Mouse (Mus musculus) frontal cortex, adult 2 months (tissue): ENCODE results near the gene Cdr2l. TPM values are rescaled to one million over a fixed set of nuclear protein-coding genes. Genes with fewer than 3 reads are reported as not detected.
A peak's percentile ranks its signal among the peaks of the same experiment; 100 is the strongest.
"Not testable (repeated sequence)": the region's sequence is repeated elsewhere in the genome, so short reads cannot be mapped to it uniquely, and the experiment has no call there.

Experiments used
- DNase-seq, 2 experiments: peaks; one replicate each; pipeline ENCODE4 v3.0.0; 2022; ENCODE audit warnings: low spot score in 1 of 2; ENCODE audit errors: extremely low spot score in 1 of 2
- polyA plus RNA-seq: library from polyadenylated mRNA; depleted of rRNA; stranded (reverse); fragments of >200 nt; gene quantifications from 2 replicates; pipeline ENCODE4 v1.2.3, GENCODE M21; 2012

Cdr2l gene
- polyA plus RNA-seq, 1 experiment = 22.7 TPM

- DNase-seq = peak; percentile 76 to 91
Measured at GRCm38 (mm10) chr11:115367395-115367944, 14.2 kb upstream of the Cdr2l start, which contains the start of gene Hid1. Gene Hid1, minus strand, starts transcription at chr11:115367756.

GRCm38 (mm10) chr11:115370368-115370767 is 11.3 kb upstream of the Cdr2l start:
- DNase-seq = no peak

GRCm38 (mm10) chr11:115371354-115371753 is 10.4 kb upstream of the Cdr2l start:
- DNase-seq = no peak

GRCm38 (mm10) chr11:115372015-115372414 is 9.7 kb upstream of the Cdr2l start:
- no peak for DNase-seq

- DNase-seq = no peak
Measured at GRCm38 (mm10) chr11:115372737-115373136, 9.0 kb upstream of the Cdr2l start.

- DNase-seq = peak; percentile 51 to 76
Measured at GRCm38 (mm10) chr11:115373805-115374694, 7.7 kb upstream of the Cdr2l start.

- peak; percentile 46 to 74 for DNase-seq
Measured at GRCm38 (mm10) chr11:115374695-115375425, 6.9 kb upstream of the Cdr2l start.

- no peak for DNase-seq
Measured at GRCm38 (mm10) chr11:115376722-115377121, 5.0 kb upstream of the Cdr2l start.

- no peak for DNase-seq
Measured at GRCm38 (mm10) chr11:115377254-115377653, 4.5 kb upstream of the Cdr2l start.

GRCm38 (mm10) chr11:115377854-115378253 is 3.9 kb upstream of the Cdr2l start:
- DNase-seq = no peak

GRCm38 (mm10) chr11:115381276-115381675 is 440 bp upstream of the Cdr2l start:
- no peak for DNase-seq

- DNase-seq = peak in 1 of 2 experiments; percentile 9
Measured at GRCm38 (mm10) chr11:115382891-115383290, 1.2 kb downstream of the Cdr2l start.

GRCm38 (mm10) chr11:115383701-115384474 is 2.2 kb downstream of the Cdr2l start:
- DNase-seq = peak in 1 of 2 experiments; percentile 64

- no peak for DNase-seq
Measured at GRCm38 (mm10) chr11:115384587-115384986, 2.9 kb downstream of the Cdr2l start.

GRCm38 (mm10) chr11:115386859-115387258 is 5.1 kb downstream of the Cdr2l start:
- DNase-seq = not testable (repeated sequence)

GRCm38 (mm10) chr11:115391358-115391757 is 9.6 kb downstream of the Cdr2l start:
- no peak for DNase-seq

- no peak for DNase-seq
Measured at GRCm38 (mm10) chr11:115393721-115394325, 12.1 kb downstream of the Cdr2l start.

GRCm38 (mm10) chr11:115398085-115398484 is 16.4 kb downstream of the Cdr2l start:
- DNase-seq = no peak

- DNase-seq = no peak
Measured at GRCm38 (mm10) chr11:115400126-115400525, 18.4 kb downstream of the Cdr2l start.
